In the genomic region with DNA sequence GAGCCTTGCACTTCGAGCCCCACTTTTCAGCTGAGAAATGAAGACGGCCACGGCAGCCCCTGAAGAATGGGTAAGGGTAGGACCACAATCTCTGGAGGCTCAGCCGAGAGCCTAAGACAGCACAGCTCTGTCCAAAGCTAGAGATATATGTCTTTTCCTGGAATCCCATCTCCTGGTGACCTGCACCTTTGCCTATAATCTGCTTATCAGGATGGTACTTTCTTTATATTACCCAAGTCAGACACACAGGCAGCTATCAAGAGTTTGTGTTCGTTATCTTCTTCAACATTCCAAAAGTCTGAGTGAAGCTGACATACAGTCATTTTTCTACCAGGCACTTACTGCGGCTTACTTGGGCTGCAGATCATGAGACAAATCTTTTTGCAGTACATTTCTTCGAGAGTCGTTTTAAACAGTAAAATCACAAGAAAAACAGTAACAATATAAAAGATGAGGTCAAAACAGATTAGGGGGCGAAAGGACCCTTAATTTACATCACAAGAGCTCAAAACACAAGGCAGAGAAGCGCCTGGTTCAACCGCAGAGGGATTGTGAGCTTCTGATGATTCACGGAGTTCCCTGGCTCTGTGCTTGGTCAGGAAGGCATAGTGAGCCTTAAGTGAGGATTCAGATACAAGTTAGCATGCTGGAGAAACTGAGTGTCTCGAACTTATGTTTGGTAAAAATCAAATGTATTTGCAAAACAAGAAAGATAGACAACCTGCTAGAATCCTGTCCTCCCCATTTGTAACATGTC, we compare ENCODE assay signal across 12 mouse cellular contexts. TPM values are rescaled to one million over a fixed set of nuclear protein-coding genes. Genes with fewer than 3 reads are reported as not detected.
DNase-seq lines count a peak whose midpoint lies in the region; ATAC-seq and TF ChIP-seq lines count a peak whose summit lies in the region.
"Had no signal": no experiment of that assay in that cellular context is flagged by ENCODE, and none has a peak within 500 bp of the region (broad histone marks: within the 10 kb centered on the region; RNA-seq: fewer than 3 reads in every experiment).

No protein-coding gene starts in this region.

- ATAC-seq in heart, postnatal 0 days (ENCODE audit: insufficient read depth, low read depth) = no peak
- no peak for ATAC-seq in stomach, embryonic 14.5 days (ENCODE audit: insufficient number of reproducible peaks, insufficient read depth, low FRiP score, low read depth)
- ATAC-seq in stomach, postnatal 0 days (ENCODE audit: low FRiP score, low TSS enrichment) = no peak
- ATAC-seq in embryonic facial prominence, embryonic 15.5 days (ENCODE audit: insufficient number of reproducible peaks, low FRiP score, low TSS enrichment, low read depth) = no peak
- ATAC-seq in stomach, embryonic 16.5 days (ENCODE audit: insufficient read depth, low FRiP score) = no peak
- ATAC-seq: forebrain, embryonic 14.5 days had no signal

- peak overlapping the region; percentile 71 for H3K27ac ChIP-seq in heart, postnatal 0 days (ENCODE audit: low read depth)
- H3K27ac ChIP-seq in stomach, embryonic 14.5 days (ENCODE audit: low read length) = peak overlapping the region; percentile 96; the same call in 1 of the 2 replicates
- H3K27ac ChIP-seq in stomach, postnatal 0 days (replicated peaks) = no peak overlapping the region
- H3K27ac ChIP-seq in embryonic facial prominence, embryonic 15.5 days (replicated peaks) = peak overlapping the region; percentile 98
- H3K27ac ChIP-seq in stomach, embryonic 16.5 days (ENCODE audit: low read length) = peak overlapping the region; percentile 99

- H3K9me3 ChIP-seq in heart, postnatal 0 days (replicated peaks; ENCODE audit: control insufficient read depth, low read length) = no peaks in the 10 kb centered on the region
- H3K9me3 ChIP-seq in stomach, embryonic 14.5 days (ENCODE audit: control insufficient read depth, low read depth, low read length) = no peaks in the 10 kb centered on the region
- no peaks in the 10 kb centered on the region for H3K9me3 ChIP-seq in stomach, postnatal 0 days (ENCODE audit: control insufficient read depth, low read length)
- no peaks in the 10 kb centered on the region for H3K9me3 ChIP-seq in embryonic facial prominence, embryonic 15.5 days (replicated peaks)
- no peaks in the 10 kb centered on the region for H3K9me3 ChIP-seq in stomach, embryonic 16.5 days (replicated peaks; ENCODE audit: control insufficient read depth, low read length)

- no peak for DNase-seq in heart, postnatal 0 days (ENCODE audit: low spot score)
- no peak for DNase-seq in heart, adult 9 months (ENCODE audit: low spot score in 2 of 2)
- no peak for DNase-seq in stomach, postnatal 0 days (ENCODE audit: low spot score)
- DNase-seq in layer of hippocampus, adult 8-10 months (ENCODE audit: low spot score in 2 of 2) = no peak
- no peak for DNase-seq in left cerebral cortex, postnatal 10 days (ENCODE audit: extremely low spot score in 1 of 2, low spot score in 2 of 2)
- DNase-seq: cerebellum, postnatal 36 days; thymus, adult 18-20 months had no signal

- H3K36me3 ChIP-seq in heart, postnatal 0 days (replicated peaks; ENCODE audit: control insufficient read depth, insufficient read depth, low read length) = no peaks in the 10 kb centered on the region
- no peaks in the 10 kb centered on the region for H3K36me3 ChIP-seq in stomach, embryonic 14.5 days (ENCODE audit: control insufficient read depth, insufficient read depth, low read length)
- H3K36me3 ChIP-seq in stomach, postnatal 0 days (ENCODE audit: control insufficient read depth, insufficient read depth, low read length) = no peaks in the 10 kb centered on the region
- H3K36me3 ChIP-seq in embryonic facial prominence, embryonic 15.5 days = no peaks in the 10 kb centered on the region
- no peaks in the 10 kb centered on the region for H3K36me3 ChIP-seq in stomach, embryonic 16.5 days (ENCODE audit: control insufficient read depth, insufficient read depth, low read length)

- no peak for TF ChIP-seq CTCF in heart, postnatal 0 days (IDR thresholded peaks at IDR 0.05; ENCODE audit: low read depth)
- TF ChIP-seq CTCF in stomach, postnatal 0 days (IDR thresholded peaks at IDR 0.05; ENCODE audit: low read depth) = no peak

- TF ChIP-seq EP300 in heart, postnatal 0 days (IDR thresholded peaks at IDR 0.05; ENCODE audit: low read depth) = no peak
- TF ChIP-seq EP300 in stomach, postnatal 0 days (optimal IDR thresholded peaks at IDR 0.05) = no peak

- intact Hi-C loops in left cerebral cortex, postnatal 10 days (cut with DNase I) = no loop called here

- peaks cover 26% of the 10 kb centered on the region for H3K4me1 ChIP-seq in heart, postnatal 0 days (ENCODE audit: control insufficient read depth, insufficient read depth)
- H3K4me1 ChIP-seq in stomach, embryonic 14.5 days (ENCODE audit: control insufficient read depth, insufficient read depth, low read length) = peaks cover 37% of the 10 kb centered on the region
- H3K4me1 ChIP-seq in stomach, postnatal 0 days (replicated peaks; ENCODE audit: control insufficient read depth, insufficient read depth) = 0 out of 2 replicates have a peak, but pooled peaks cover 2% of the 10 kb centered on the region
- peaks cover 39% of the 10 kb centered on the region for H3K4me1 ChIP-seq in embryonic facial prominence, embryonic 15.5 days
- peaks cover 39% of the 10 kb centered on the region for H3K4me1 ChIP-seq in stomach, embryonic 16.5 days (ENCODE audit: control insufficient read depth, insufficient read depth, low read length)

- 37% methylated on average over 13 of the region's 13 CpGs for WGBS in heart, postnatal 0 days
- WGBS in stomach, embryonic 14.5 days = 41% methylated on average over 13 of the region's 13 CpGs
- WGBS in stomach, postnatal 0 days = 49% methylated on average over 13 of the region's 13 CpGs
- 58% methylated on average over 13 of the region's 13 CpGs for WGBS in embryonic facial prominence, embryonic 15.5 days
- WGBS in stomach, embryonic 16.5 days = 44% methylated on average over 13 of the region's 13 CpGs

- H3K9ac ChIP-seq in heart, postnatal 0 days (replicated peaks; ENCODE audit: low read depth, low read length) = no peak overlapping the region
- no peak overlapping the region for H3K9ac ChIP-seq in stomach, embryonic 14.5 days (replicated peaks; ENCODE audit: low read depth, low read length)
- no peak overlapping the region for H3K9ac ChIP-seq in stomach, postnatal 0 days (ENCODE audit: low read length)
- no peak overlapping the region for H3K9ac ChIP-seq in embryonic facial prominence, embryonic 15.5 days
- no peak overlapping the region for H3K9ac ChIP-seq in stomach, embryonic 16.5 days (ENCODE audit: low read length)

- no peaks in the 10 kb centered on the region for H3K27me3 ChIP-seq in heart, postnatal 0 days (ENCODE audit: control insufficient read depth, insufficient read depth, low read length)
- no peaks in the 10 kb centered on the region for H3K27me3 ChIP-seq in stomach, embryonic 14.5 days (ENCODE audit: control insufficient read depth, insufficient read depth, low read length)
- H3K27me3 ChIP-seq in stomach, postnatal 0 days (ENCODE audit: control insufficient read depth, insufficient read depth, low read length) = no peaks in the 10 kb centered on the region
- H3K27me3 ChIP-seq in embryonic facial prominence, embryonic 15.5 days = no peaks in the 10 kb centered on the region
- H3K27me3 ChIP-seq in stomach, embryonic 16.5 days (ENCODE audit: control insufficient read depth, insufficient read depth, low read length) = no peaks in the 10 kb centered on the region

- no peak overlapping the region for H3K4me2 ChIP-seq in heart, postnatal 0 days (ENCODE audit: low read depth, low read length)
- no peak overlapping the region for H3K4me2 ChIP-seq in stomach, embryonic 14.5 days (replicated peaks; ENCODE audit: low read depth, low read length)
- no peak overlapping the region for H3K4me2 ChIP-seq in stomach, postnatal 0 days (replicated peaks; ENCODE audit: low read depth)
- H3K4me2 ChIP-seq in embryonic facial prominence, embryonic 15.5 days (replicated peaks) = no peak overlapping the region
- H3K4me2 ChIP-seq in stomach, embryonic 16.5 days (ENCODE audit: low read depth, low read length) = no peak overlapping the region

- H3K4me3 ChIP-seq in heart, postnatal 0 days (ENCODE audit: low read depth, low read length) = no peak overlapping the region
- H3K4me3 ChIP-seq in stomach, embryonic 14.5 days (ENCODE audit: low read depth, low read length) = no peak overlapping the region
- no peak overlapping the region for H3K4me3 ChIP-seq in stomach, postnatal 0 days (ENCODE audit: low read depth, low read length)
- no peak overlapping the region for H3K4me3 ChIP-seq in embryonic facial prominence, embryonic 15.5 days (replicated peaks)
- no peak overlapping the region for H3K4me3 ChIP-seq in stomach, embryonic 16.5 days (replicated peaks; ENCODE audit: low read length)

RNA-seq across cellular contexts. Expression of a gene that starts 16.7 kb away (rescaled TPM):
- 248 and 309 TPM in 2 replicates for total RNA-seq in heart, postnatal 0 days (2014; rRNA removed; ENCODE audit: low replicate concordance)
- 129 and 140 TPM in 2 replicates for polyA plus RNA-seq in heart, postnatal 0 days (2015; fragmentation: Nextera tagmentation; extraction: Ambion mirVana)
- 36.7 and 47.2 TPM in 2 replicates for polyA plus RNA-seq in stomach, embryonic 14.5 days (2014; fragmentation: Nextera tagmentation; extraction: Ambion mirVana)
- 24.0 and 24.1 TPM in 2 replicates for polyA plus RNA-seq in stomach, postnatal 0 days (2015; fragmentation: Nextera tagmentation; extraction: Ambion mirVana)
- 20.7 and 24.2 TPM in 2 replicates for polyA plus RNA-seq in embryonic facial prominence, embryonic 15.5 days (2015; fragmentation: Nextera tagmentation; extraction: Ambion mirVana)
- 48.7 and 49.1 TPM in 2 replicates for polyA plus RNA-seq in stomach, embryonic 16.5 days (2015; fragmentation: Nextera tagmentation; extraction: Ambion mirVana)
- total RNA-seq in layer of hippocampus, adult 8-10 months (2022) = 10 to 100 TPM in 2 of 4 experiments, 1 to 10 TPM in 2; 7.4 to 11.0 (median 9.1) TPM
- 1 to 10 TPM; 4.5 to 5.2 TPM for total RNA-seq in left cerebral cortex, postnatal 10 days (2021)
- total RNA-seq: monocyte, adult 5-6 weeks had no signal
